Mouse (Mus musculus) liver, postnatal 0 days (tissue): Measurements from ENCODE around the gene Tulp1. TPM values are rescaled to one million over a fixed set of nuclear protein-coding genes. Genes with fewer than 3 reads are reported as not detected.

Experiments used
- ATAC-seq: fragments of 200-750 bp; cut with Nextera tagmentation; 2 replicates; pipeline ENCODE4 v1.8.0; 2017; ENCODE audit warnings: mild to moderate bottlenecking, moderate library complexity
- DNase-seq: peaks from one replicate; pipeline ENCODE4 v3.0.0-alpha.2; 2016
- H3K27ac ChIP-seq: fragments of 300-500 bp; sonication (generic); 2 replicates; pipeline ENCODE4 v1.5.1; 2014; ENCODE audit warnings: antibody characterized with exemption, moderate library complexity, mild to moderate bottlenecking, low read depth
- H3K27me3 ChIP-seq: fragments of 300-500 bp; sonication (generic); 2 replicates; pipeline ENCODE4 v1.6.1; 2014; ENCODE audit warnings: low read length, control low read depth, mixed read lengths; ENCODE audit not compliant: insufficient read depth
- H3K36me3 ChIP-seq: fragments of 300-500 bp; sonication (generic); replicated peaks from 2 replicates; pipeline ENCODE4 v1.6.1; 2014; ENCODE audit warnings: mild to moderate bottlenecking, control low read depth, low read length, moderate library complexity, mixed read lengths; ENCODE audit not compliant: insufficient read depth
- H3K4me1 ChIP-seq: fragments of 300-500 bp; sonication (generic); 2 replicates; pipeline ENCODE4 v1.6.1; 2014; ENCODE audit warnings: antibody characterized with exemption, mild to moderate bottlenecking, control low read depth; ENCODE audit not compliant: insufficient read depth
- H3K4me2 ChIP-seq: fragments of 300-500 bp; sonication (generic); 2 replicates; pipeline ENCODE4 v1.6.1; 2014; ENCODE audit warnings: low read depth, mild to moderate bottlenecking, low read length, moderate library complexity, mixed read lengths
- H3K4me3 ChIP-seq: fragments of 300-500 bp; sonication (generic); 2 replicates; pipeline ENCODE4 v1.5.1; 2014; ENCODE audit warnings: low read depth, low read length
- H3K9ac ChIP-seq: fragments of 300-500 bp; sonication (generic); replicated peaks from 2 replicates; pipeline ENCODE4 v1.6.1; 2014; ENCODE audit warnings: mild to moderate bottlenecking, moderate library complexity
- H3K9me3 ChIP-seq: fragments of 300-500 bp; sonication (generic); 2 replicates; pipeline ENCODE4 v1.6.1; 2016; ENCODE audit warnings: mild to moderate bottlenecking, control low read depth, low read length, mixed read lengths
- CTCF ChIP-seq: sonication (generic); IDR thresholded peaks from 2 replicates; pipeline ENCODE4 v1.5.1; 2016; ENCODE audit warnings: antibody characterized with exemption, low read depth
- EP300 ChIP-seq: IDR thresholded peaks from 2 replicates; pipeline ENCODE4 v1.6.1; 2016; ENCODE audit warnings: antibody characterized with exemption, low read depth, mild to moderate bottlenecking
- WGBS: fragments of 180-500 bp; shearing (Covaris S2); extraction: QIAGEN DNeasy Blood & Tissue Kit; methylation state at CpG from one replicate; pipeline ENCODE4 v1.1.7; 2014; ENCODE audit not compliant: insufficient replicate concordance; 5-methylcytosine and 5-hydroxymethylcytosine counted together
- polyA plus RNA-seq: library from polyadenylated mRNA; unstranded; fragments of >200 nt; fragmentation: Nextera tagmentation; extraction: Ambion mirVana; gene quantifications from 2 replicates; pipeline ENCODE4 v1.2.1, GENCODE M21; 2015

Tulp1 gene
- polyA plus RNA-seq, 1 experiment from 2014 or later, result 0.33 TPM

DNA sequence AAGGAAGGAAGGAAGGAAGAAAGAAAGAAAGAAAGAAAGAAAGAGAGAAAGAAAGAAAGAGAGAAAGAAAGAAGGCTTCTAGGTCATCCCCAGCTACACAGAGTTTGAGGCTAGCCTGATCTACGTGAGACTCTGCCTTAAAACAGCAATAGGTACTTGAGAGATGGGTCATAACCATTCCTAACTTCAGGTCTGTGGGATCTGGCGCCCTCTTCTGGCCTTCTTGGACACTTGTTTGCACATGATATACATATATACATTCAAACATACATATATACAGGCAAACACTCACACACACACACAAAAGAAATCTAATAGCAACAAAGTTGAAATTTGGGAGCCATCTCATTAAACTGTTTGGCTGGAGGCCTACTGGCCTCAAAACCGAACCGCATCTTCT lies 19.3 kb upstream of the Tulp1 start:
- ATAC-seq (no peak), DNase-seq (peak; percentile 49)
- 71% methylated on average over 4 of the region's 4 CpGs for WGBS
- TF ChIP-seq EP300, result no peak
- peak; percentile 60 for TF ChIP-seq CTCF
- Histone ChIP-seq H3K4me1 (no peaks in the 10 kb centered on the region), H3K4me3 (no peak overlapping the region), H3K27me3 (peaks cover 17% of the 10 kb centered on the region), H3K27ac (no peak overlapping the region), H3K9me3 (no peaks in the 10 kb centered on the region), H3K9ac (no peak overlapping the region), H3K4me2 (no peak overlapping the region), H3K36me3 (no peaks in the 10 kb centered on the region)

DNA sequence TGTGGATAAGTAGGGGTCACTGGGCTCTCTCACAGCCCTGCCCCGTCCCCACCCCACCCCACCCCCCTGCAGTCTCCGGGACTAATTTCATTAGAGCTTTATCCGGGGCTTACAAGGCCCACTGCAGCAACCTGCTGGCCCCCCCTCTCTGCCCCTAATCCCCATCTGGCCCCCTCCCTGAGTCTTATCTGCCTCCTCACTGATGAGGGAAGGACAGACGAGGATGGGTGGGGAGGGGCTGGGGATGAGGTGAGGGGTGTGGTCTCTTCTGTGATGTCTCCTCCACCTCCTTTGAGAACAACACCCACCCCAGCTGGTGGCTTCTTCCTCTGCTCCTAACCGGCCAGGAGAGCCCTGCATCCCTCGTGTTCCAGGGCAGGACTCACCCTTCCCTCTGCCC lies 15.2 kb upstream of the Tulp1 start:
- Histone ChIP-seq H3K4me2 (no peak overlapping the region), H3K36me3 (no peaks in the 10 kb centered on the region), H3K4me1 (no peaks in the 10 kb centered on the region), H3K4me3 (no peak overlapping the region), H3K9me3 (no peaks in the 10 kb centered on the region), H3K9ac (no peak overlapping the region), H3K27me3 (peaks cover 8% of the 10 kb centered on the region), H3K27ac (no peak overlapping the region)
- TF ChIP-seq EP300 (no peak), CTCF (no peak)
- DNase-seq (no peak), ATAC-seq (no peak)
- WGBS, result 13% methylated on average over 6 of the region's 6 CpGs

- Histone ChIP-seq H3K27me3 (peaks cover 21% of the 10 kb centered on the region), H3K4me2 (no peak overlapping the region), H3K9ac (no peak overlapping the region), H3K9me3 (no peaks in the 10 kb centered on the region), H3K4me1 (no peaks in the 10 kb centered on the region), H3K4me3 (no peak overlapping the region), H3K36me3 (no peaks in the 10 kb centered on the region), H3K27ac (no peak overlapping the region)
- DNase-seq (no peak), ATAC-seq (no peak)
- TF ChIP-seq EP300 (no peak), CTCF (no peak)
- WGBS, result 8% methylated on average over 16 of the region's 17 CpGs
These were observed 10.6 kb upstream of the Tulp1 start for GRCm38 (mm10) chr17:28375592-28376061.

DNA sequence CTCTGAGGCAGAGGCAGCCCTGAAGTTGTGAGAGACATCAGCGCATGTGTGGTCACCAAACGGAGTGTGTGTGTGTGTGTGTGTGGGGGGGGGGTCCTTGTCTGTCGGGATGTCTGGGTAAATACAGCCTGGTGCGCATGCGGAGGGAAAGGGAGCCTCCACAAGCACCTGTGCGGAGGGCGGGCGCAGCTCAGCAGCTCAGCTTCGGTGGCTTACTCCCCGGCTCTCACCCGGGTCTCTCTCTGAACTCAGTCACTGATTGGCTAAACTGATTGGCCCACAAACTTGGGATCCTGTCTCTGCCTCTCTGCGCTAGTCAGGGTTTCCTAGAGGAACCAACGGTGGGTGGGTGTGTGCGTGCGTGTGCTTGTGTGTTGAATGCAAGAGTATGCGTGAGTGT lies 9.5 kb upstream of the Tulp1 start:
- H3K4me2 ChIP-seq, result no peak overlapping the region
- no peak overlapping the region for H3K4me3 ChIP-seq
- TF ChIP-seq CTCF, result no peak
- TF ChIP-seq EP300, result no peak
- no peak overlapping the region for H3K27ac ChIP-seq
- 9% methylated on average over 15 of the region's 16 CpGs for WGBS
- DNase-seq, result no peak
- no peak for ATAC-seq
- peaks cover 21% of the 10 kb centered on the region for H3K27me3 ChIP-seq
- H3K9me3 ChIP-seq, result no peaks in the 10 kb centered on the region
- no peaks in the 10 kb centered on the region for H3K36me3 ChIP-seq
- H3K4me1 ChIP-seq, result no peaks in the 10 kb centered on the region
- H3K9ac ChIP-seq, result no peak overlapping the region

- peaks cover 25% of the 10 kb centered on the region for H3K27me3 ChIP-seq
- ATAC-seq, result 0 out of 2 replicates have a peak, but pooled peaks have one; percentile 41
- WGBS, result 13% methylated on average over 10 of the region's 10 CpGs
These were observed 8.8 kb upstream of the Tulp1 start for GRCm38 (mm10) chr17:28373821-28374220.

DNA sequence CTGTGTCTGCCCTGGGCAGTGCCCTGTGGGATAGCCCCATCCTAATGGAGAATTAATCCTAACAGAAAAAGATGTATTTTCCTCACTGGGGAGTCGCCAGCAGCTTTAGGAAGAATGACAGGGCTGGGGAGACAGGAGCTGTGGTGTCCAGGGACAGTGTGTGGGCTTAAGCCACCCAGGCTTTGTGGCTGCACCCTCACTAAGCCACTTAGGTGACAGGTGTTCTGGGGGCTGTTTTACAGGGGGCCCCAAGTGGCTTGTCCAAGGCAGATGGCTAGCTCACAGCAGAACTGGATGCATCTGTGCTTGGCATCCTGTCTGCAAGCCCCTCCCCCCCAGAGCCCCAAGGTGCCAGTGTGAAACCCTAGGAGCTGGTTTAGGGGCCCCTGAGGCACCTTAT lies 6.9 kb upstream of the Tulp1 start:
- Histone ChIP-seq H3K4me3 (no peak overlapping the region), H3K9me3 (no peaks in the 10 kb centered on the region), H3K4me1 (no peaks in the 10 kb centered on the region), H3K9ac (no peak overlapping the region), H3K4me2 (no peak overlapping the region), H3K27ac (no peak overlapping the region), H3K36me3 (no peaks in the 10 kb centered on the region), H3K27me3 (peaks cover 29% of the 10 kb centered on the region)
- DNase-seq (no peak), ATAC-seq (no peak)
- TF ChIP-seq EP300 (no peak), CTCF (no peak)
- WGBS, result 74% methylated on average over 1 of the region's 1 CpGs

More at GRCm38 (mm10) chr17:28373821-28374220, 8.8 kb upstream of the Tulp1 start:
- Histone ChIP-seq H3K4me3 (no peak overlapping the region), H3K9ac (no peak overlapping the region), H3K36me3 (no peaks in the 10 kb centered on the region), H3K27ac (no peak overlapping the region), H3K9me3 (no peaks in the 10 kb centered on the region), H3K4me2 (no peak overlapping the region), H3K4me1 (no peaks in the 10 kb centered on the region)
- TF ChIP-seq CTCF, result peak; percentile 90
- no peak for TF ChIP-seq EP300
- peak; percentile 76 for DNase-seq

- WGBS, result 75% methylated on average over 2 of the region's 2 CpGs
- no peak for DNase-seq
- Histone ChIP-seq H3K9ac (no peak overlapping the region), H3K4me3 (no peak overlapping the region), H3K4me2 (no peak overlapping the region), H3K27me3 (peaks cover 29% of the 10 kb centered on the region), H3K9me3 (no peaks in the 10 kb centered on the region), H3K27ac (no peak overlapping the region), H3K36me3 (no peaks in the 10 kb centered on the region), H3K4me1 (no peaks in the 10 kb centered on the region)
- no peak for ATAC-seq
- TF ChIP-seq EP300, result no peak
These were observed 6.3 kb upstream of the Tulp1 start for GRCm38 (mm10) chr17:28371286-28371685.
